In genomic region chr5:24659708-24660423, GRCm38 (mm10) we compare ENCODE assay signal across 23 mouse cellular contexts. TPM values are rescaled to one million over a fixed set of nuclear protein-coding genes. Genes with fewer than 3 reads are reported as not detected.
DNase-seq lines count a peak whose midpoint lies in the region; ATAC-seq and TF ChIP-seq lines count a peak whose summit lies in the region.
"Had no signal": no experiment of that assay in that cellular context is flagged by ENCODE, and none has a peak within 500 bp of the region (broad histone marks: within the 10 kb centered on the region; RNA-seq: fewer than 3 reads in every experiment).

No protein-coding gene starts in this region.

- WGBS in forebrain, embryonic 11.5 days, result 88% methylated on average over 3 of the region's 4 CpGs
- 98% methylated on average over 3 of the region's 4 CpGs for WGBS in forebrain, embryonic 16.5 days
- WGBS in lung, adult 2 months, result 57% methylated on average over 4 of the region's 4 CpGs
- 88% methylated on average over 4 of the region's 4 CpGs for WGBS in hindbrain, embryonic 16.5 days

- H3K27ac ChIP-seq in forebrain, embryonic 11.5 days (ENCODE audit: low read depth, low read length), result no peak overlapping the region
- H3K27ac ChIP-seq in forebrain, embryonic 16.5 days (ENCODE audit: low read length), result no peak overlapping the region
- H3K27ac ChIP-seq in hindbrain, embryonic 16.5 days (ENCODE audit: low read depth, low read length), result no peak overlapping the region
- H3K27ac ChIP-seq: embryonic facial prominence, embryonic 12.5 days; embryonic facial prominence, embryonic 15.5 days; forebrain, embryonic 13.5 days; heart, adult 2 months; heart, embryonic 10.5 days; hindbrain, embryonic 12.5 days; hindbrain, embryonic 15.5 days; intestine, embryonic 15.5 days had no signal

- no peak for TF ChIP-seq POLR2A in lung, adult 2 months (IDR thresholded peaks at IDR 0.05; ENCODE audit: borderline replicate concordance, extremely low read depth, low read depth, low read length)

- no peaks in the 10 kb centered on the region for H3K36me3 ChIP-seq in forebrain, embryonic 11.5 days (ENCODE audit: control insufficient read depth, insufficient read depth, low read length)
- no peaks in the 10 kb centered on the region for H3K36me3 ChIP-seq in forebrain, embryonic 16.5 days (ENCODE audit: control insufficient read depth, insufficient read depth)
- no peaks in the 10 kb centered on the region for H3K36me3 ChIP-seq in hindbrain, embryonic 16.5 days (ENCODE audit: control insufficient read depth, insufficient read depth, low read length)
- H3K36me3 ChIP-seq: embryonic facial prominence, embryonic 12.5 days; embryonic facial prominence, embryonic 15.5 days; G1E; heart, embryonic 10.5 days; hindbrain, embryonic 12.5 days; hindbrain, embryonic 15.5 days; intestine, embryonic 15.5 days had no signal

- no peak overlapping the region for H3K4me3 ChIP-seq in forebrain, embryonic 11.5 days (ENCODE audit: low read depth, low read length)
- no peak overlapping the region for H3K4me3 ChIP-seq in forebrain, embryonic 16.5 days (replicated peaks; ENCODE audit: low read length)
- no peak overlapping the region for H3K4me3 ChIP-seq in lung, adult 2 months (replicated peaks; ENCODE audit: extremely low read depth, low read depth, low read length)
- no peak overlapping the region for H3K4me3 ChIP-seq in hindbrain, embryonic 16.5 days (ENCODE audit: low read length)
- H3K4me3 ChIP-seq: embryonic facial prominence, embryonic 12.5 days; embryonic facial prominence, embryonic 15.5 days; forebrain, embryonic 13.5 days; heart, adult 2 months; heart, embryonic 10.5 days; hindbrain, embryonic 12.5 days; hindbrain, embryonic 15.5 days; intestine, embryonic 15.5 days had no signal

- H3K27me3 ChIP-seq in forebrain, embryonic 11.5 days (ENCODE audit: control insufficient read depth, insufficient read depth, low read length), result no peaks in the 10 kb centered on the region
- no peaks in the 10 kb centered on the region for H3K27me3 ChIP-seq in forebrain, embryonic 16.5 days (replicated peaks; ENCODE audit: control insufficient read depth, insufficient read depth, low read length)
- H3K27me3 ChIP-seq in hindbrain, embryonic 16.5 days (replicated peaks; ENCODE audit: control insufficient read depth, insufficient read depth, low read length), result no peaks in the 10 kb centered on the region
- H3K27me3 ChIP-seq: embryonic facial prominence, embryonic 12.5 days; embryonic facial prominence, embryonic 15.5 days; forebrain, embryonic 13.5 days; hindbrain, embryonic 12.5 days; hindbrain, embryonic 15.5 days; intestine, embryonic 15.5 days had no signal

- no peak overlapping the region for H3K9ac ChIP-seq in forebrain, embryonic 11.5 days (ENCODE audit: low read length)
- H3K9ac ChIP-seq in forebrain, embryonic 16.5 days (replicated peaks; ENCODE audit: low read depth, low read length), result no peak overlapping the region
- H3K9ac ChIP-seq in hindbrain, embryonic 16.5 days (ENCODE audit: low read depth, low read length), result no peak overlapping the region
- H3K9ac ChIP-seq: embryonic facial prominence, embryonic 12.5 days; embryonic facial prominence, embryonic 15.5 days; forebrain, embryonic 13.5 days; forebrain, postnatal 0 days; hindbrain, embryonic 12.5 days; hindbrain, embryonic 15.5 days; intestine, embryonic 15.5 days had no signal

- peak; percentile 16 for DNase-seq in forebrain, embryonic 11.5 days (ENCODE audit: low spot score)
- DNase-seq in lung, postnatal 25 days (ENCODE audit: low spot score), result peak; percentile 12
- DNase-seq in lung, adult 2 months, result no peak
- DNase-seq in MEL-GATA-1-ER (ENCODE audit: extremely low read depth, low read depth), result peak; percentile 82
- DNase-seq: adrenal gland, postnatal 14 days; cerebellum, adult 11 months; cerebellum, adult 2 months; cerebellum, adult 9-11 months; cerebellum, postnatal 25 days; forebrain, postnatal 0 days; gastrocnemius, postnatal 25 days; heart, adult 2 months had no signal

- no peak for ATAC-seq in forebrain, embryonic 11.5 days (replicated peaks; ENCODE audit: low FRiP score)
- no peak for ATAC-seq in forebrain, embryonic 16.5 days
- no peak for ATAC-seq in erythroid progenitor cell, adult 5-6 weeks (replicated peaks; ENCODE audit: low FRiP score, poor library complexity, severe bottlenecking)
- ATAC-seq in hindbrain, embryonic 16.5 days, result no peak
- ATAC-seq: forebrain, embryonic 13.5 days; forebrain, postnatal 0 days; intestine, embryonic 15.5 days had no signal

- TF ChIP-seq CTCF in lung, adult 2 months (IDR thresholded peaks at IDR 0.05; ENCODE audit: insufficient read depth, low read length), result no peak

- H3K4me1 ChIP-seq in forebrain, embryonic 11.5 days (replicated peaks; ENCODE audit: control insufficient read depth, insufficient read depth, low read length), result no peaks in the 10 kb centered on the region
- peaks cover 5% of the 10 kb centered on the region; the same call in 1 of the 2 replicates for H3K4me1 ChIP-seq in forebrain, embryonic 16.5 days (replicated peaks; ENCODE audit: control insufficient read depth, insufficient read depth, low read length)
- H3K4me1 ChIP-seq in lung, adult 2 months (ENCODE audit: control insufficient read depth, insufficient read depth, low read length), result no peaks in the 10 kb centered on the region
- no peaks in the 10 kb centered on the region for H3K4me1 ChIP-seq in hindbrain, embryonic 16.5 days (ENCODE audit: control insufficient read depth, insufficient read depth, low read depth, low read length)
- H3K4me1 ChIP-seq: embryonic facial prominence, embryonic 12.5 days; embryonic facial prominence, embryonic 15.5 days; hindbrain, embryonic 12.5 days; hindbrain, embryonic 15.5 days; intestine, embryonic 15.5 days had no signal

- H3K9me3 ChIP-seq in forebrain, embryonic 11.5 days (ENCODE audit: control insufficient read depth, low read length), result no peaks in the 10 kb centered on the region; the same call in 1 of the 2 replicates
- no peaks in the 10 kb centered on the region for H3K9me3 ChIP-seq in forebrain, embryonic 16.5 days (ENCODE audit: control insufficient read depth, low read length)
- H3K9me3 ChIP-seq in hindbrain, embryonic 16.5 days (ENCODE audit: control insufficient read depth, low read length), result no peaks in the 10 kb centered on the region
- H3K9me3 ChIP-seq: embryonic facial prominence, embryonic 12.5 days; embryonic facial prominence, embryonic 15.5 days; forebrain, embryonic 13.5 days; G1E; heart, embryonic 10.5 days; hindbrain, embryonic 12.5 days; hindbrain, embryonic 15.5 days; intestine, embryonic 15.5 days had no signal

- no peak overlapping the region for H3K4me2 ChIP-seq in forebrain, embryonic 11.5 days (ENCODE audit: low read depth, low read length, severe bottlenecking)
- no peak overlapping the region for H3K4me2 ChIP-seq in forebrain, embryonic 16.5 days (ENCODE audit: low read length)
- H3K4me2 ChIP-seq in hindbrain, embryonic 16.5 days (ENCODE audit: low read length), result no peak overlapping the region
- H3K4me2 ChIP-seq: embryonic facial prominence, embryonic 12.5 days; embryonic facial prominence, embryonic 15.5 days; forebrain, embryonic 13.5 days; hindbrain, embryonic 12.5 days; hindbrain, embryonic 15.5 days; intestine, embryonic 15.5 days had no signal

RNA-seq across cellular contexts. Expression of gene Nub1, which starts 25.5 kb away (rescaled TPM):
- polyA plus RNA-seq in forebrain, embryonic 11.5 days (2014; fragmentation: Nextera tagmentation; extraction: Ambion mirVana), result 33.9 and 34.0 TPM in 2 replicates
- polyA plus RNA-seq in forebrain, embryonic 16.5 days (2015; fragmentation: Nextera tagmentation; extraction: Ambion mirVana), result 70.0 and 71.2 TPM in 2 replicates
- polyA plus RNA-seq in lung, adult 2 months (2012; rRNA removed), result 49.0 and 59.9 TPM in 2 replicates
- 25.2 and 25.6 TPM in 2 replicates for total RNA-seq in erythroid progenitor cell, adult 5-6 weeks (2015; ENCODE audit: low replicate concordance)
- 24.0 and 29.8 TPM in 2 replicates for total RNA-seq in erythroid progenitor cell, adult 5-6 weeks (2017; ENCODE audit: low replicate concordance)
- polyA plus RNA-seq in hindbrain, embryonic 16.5 days (2015; fragmentation: Nextera tagmentation; extraction: Ambion mirVana), result 48.8 and 49.5 TPM in 2 replicates

RNA-seq across cellular contexts. Expression of gene Smarcd3, which starts 35.7 kb away (rescaled TPM):
- 76.0 and 93.8 TPM in 2 replicates for polyA plus RNA-seq in forebrain, embryonic 11.5 days (2014; fragmentation: Nextera tagmentation; extraction: Ambion mirVana)
- polyA plus RNA-seq in forebrain, embryonic 16.5 days (2015; fragmentation: Nextera tagmentation; extraction: Ambion mirVana), result 156 and 181 TPM in 2 replicates
- 21.3 and 22.2 TPM in 2 replicates for polyA plus RNA-seq in lung, adult 2 months (2012; rRNA removed)
- total RNA-seq in erythroid progenitor cell, adult 5-6 weeks (2015; ENCODE audit: low replicate concordance), result not detected in 2 replicates
- total RNA-seq in erythroid progenitor cell, adult 5-6 weeks (2017; ENCODE audit: low replicate concordance), result not detected in 2 replicates
- 128 and 133 TPM in 2 replicates for polyA plus RNA-seq in hindbrain, embryonic 16.5 days (2015; fragmentation: Nextera tagmentation; extraction: Ambion mirVana)
- polyA plus RNA-seq: G1E had no signal
